Mouse (Mus musculus) heart, postnatal 10 days (tissue): ENCODE results near the gene Eml4. TPM values are rescaled to one million over a fixed set of nuclear protein-coding genes. Genes with fewer than 3 reads are reported as not detected.

Experiments
- DNase-seq, 2 experiments: peaks; one replicate each; pipeline ENCODE4 v3.0.0; 2021
- intact Hi-C: fragments of 180-260 bp; cut with DNase I; formaldehyde crosslinking; loops from one replicate; pipeline ENCODE4 v1.15.1; 2025
- total RNA-seq, 2 experiments: library from RNA; stranded (reverse); gene quantifications; 2 replicates each; pipeline ENCODE4 v1.2.3; 2021

Gene Eml4
- total RNA-seq, result 10 to 100 TPM; 10.5 to 12.9 TPM

DNA sequence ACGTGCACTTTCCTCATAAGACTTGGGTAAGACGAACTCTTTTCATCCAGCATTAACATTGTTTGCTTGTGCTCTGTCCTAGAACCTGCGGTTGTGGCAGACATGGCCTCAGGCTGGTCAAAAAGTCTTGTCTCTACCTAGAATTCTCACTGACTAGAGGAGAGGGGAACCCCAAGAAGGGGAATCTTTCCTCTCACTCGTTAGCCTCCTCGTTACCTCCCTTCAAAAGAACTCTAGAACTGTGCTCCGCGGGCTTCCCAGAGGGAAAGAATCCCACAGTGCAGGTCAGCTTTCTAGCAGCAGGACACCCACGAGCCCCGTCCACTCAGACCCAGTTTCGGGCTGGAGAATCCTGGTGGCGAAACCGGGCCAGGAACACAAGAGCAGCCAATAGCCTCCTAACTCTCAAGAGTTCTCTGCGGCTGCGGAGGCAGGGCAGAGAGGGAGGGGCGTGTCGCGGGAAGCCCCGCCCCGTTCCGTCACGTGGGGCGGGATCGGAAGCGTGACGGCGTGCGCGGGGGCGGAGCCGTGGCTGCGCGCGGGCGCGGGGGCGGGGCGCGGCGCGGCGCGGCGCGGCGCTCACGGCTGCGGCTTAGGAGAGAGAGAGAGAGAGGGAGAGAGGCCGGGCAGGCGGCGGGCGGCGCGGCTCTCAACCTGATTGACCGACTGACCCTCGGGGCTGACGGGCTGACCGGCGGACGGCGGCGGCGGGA lies at the start of gene Eml4:
Eml4 (plus strand) TSS at position 553 of the 713 bp plus-strand sequence.
- intact Hi-C loops, result loop anchor here (2.0 to 10.0 kb wide), 3 partner anchors 74 to 504 kb away; no protein-coding TSS in a partner anchor
- DNase-seq, result peak; percentile 97

DNA sequence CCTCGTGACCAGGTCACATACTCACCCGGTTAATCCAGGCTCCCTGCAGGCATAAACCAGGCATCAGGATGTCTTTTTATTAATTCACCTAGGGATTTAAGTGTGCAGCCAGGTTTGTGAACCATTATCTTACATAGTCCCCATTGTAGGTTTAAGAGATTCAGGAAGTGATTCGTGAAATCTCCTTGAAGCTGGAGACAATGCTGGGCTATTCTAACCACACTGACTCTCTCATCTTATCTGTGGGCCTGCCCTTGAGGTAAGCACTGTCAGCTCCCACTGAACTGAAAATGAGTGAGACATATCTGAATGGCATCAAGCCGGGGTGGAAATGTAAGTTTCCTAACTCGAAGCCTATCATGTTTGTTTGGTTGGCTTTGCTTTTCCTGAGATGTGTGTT lies 49.3 kb upstream of the Eml4 start:
- DNase-seq, result no peak
- intact Hi-C loops, result no loop called here

DNA sequence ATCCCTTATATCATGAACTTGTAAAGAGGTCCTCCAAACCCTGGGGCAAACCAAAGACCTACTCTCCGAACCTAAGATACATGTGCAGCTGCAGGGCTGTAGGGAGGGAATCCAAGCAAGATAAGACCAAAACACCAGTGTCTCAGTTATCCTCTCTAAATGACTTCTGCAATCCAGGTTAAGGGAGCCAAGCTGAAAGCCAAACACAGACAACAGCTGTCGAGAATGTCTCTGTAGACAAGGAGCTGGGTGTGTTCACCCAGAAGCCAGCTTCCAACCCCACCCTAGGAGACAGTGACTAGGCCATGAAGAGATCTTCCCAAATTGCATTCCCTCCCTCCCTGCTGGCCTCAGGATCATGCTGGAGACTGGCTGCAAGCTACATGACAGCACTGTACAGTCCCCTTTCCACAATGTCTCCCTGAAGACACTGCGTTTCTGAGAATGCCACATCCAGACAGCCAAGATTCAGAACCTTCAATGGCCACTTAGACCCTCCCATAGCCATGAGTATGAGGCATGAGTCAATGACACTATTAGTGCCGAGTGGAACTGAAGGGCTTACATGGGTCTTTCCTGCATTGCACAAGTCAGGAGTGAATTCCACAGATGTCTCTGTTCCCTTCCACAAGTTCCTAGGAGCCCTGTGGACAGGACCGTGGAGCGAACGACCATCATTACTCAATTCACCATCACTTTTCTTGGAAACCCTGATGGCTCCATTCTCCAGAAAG lies 46.5 kb upstream of the Eml4 start:
- intact Hi-C loops, result no loop called here
- no peak for DNase-seq

DNA sequence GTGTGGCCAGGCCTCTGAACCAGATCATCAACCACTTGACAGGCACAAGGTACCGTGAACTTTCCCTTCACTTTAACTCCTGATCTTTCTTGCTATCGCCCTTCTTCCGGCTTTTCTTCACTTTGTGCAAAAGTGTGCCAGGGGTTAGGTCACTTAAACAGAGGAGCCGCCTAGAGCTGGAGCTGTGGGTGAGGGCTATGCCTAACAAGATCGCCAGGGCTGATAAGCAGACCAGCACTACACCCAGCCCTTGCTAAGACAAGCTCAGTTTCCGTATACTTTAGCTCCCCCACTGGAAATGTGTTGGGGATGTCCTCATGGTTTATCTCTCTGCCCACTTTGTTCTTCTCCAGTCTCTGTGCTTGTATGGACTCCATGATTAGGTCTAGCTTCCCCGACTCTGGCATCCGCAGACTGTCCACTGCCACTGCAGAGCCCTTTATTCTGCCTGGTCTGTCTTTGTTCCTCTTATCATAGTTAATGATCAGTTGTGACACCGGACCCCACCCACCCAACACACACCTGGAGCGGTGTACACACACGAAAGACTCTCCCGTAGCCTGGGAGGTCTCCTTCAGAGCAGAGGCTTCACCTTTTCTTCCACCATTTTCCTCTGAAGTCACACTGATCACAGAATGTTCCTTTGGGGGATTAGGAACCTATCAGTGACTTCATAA lies 43.6 kb upstream of the Eml4 start:
- intact Hi-C loops, result no loop called here
- DNase-seq, result no peak

DNA sequence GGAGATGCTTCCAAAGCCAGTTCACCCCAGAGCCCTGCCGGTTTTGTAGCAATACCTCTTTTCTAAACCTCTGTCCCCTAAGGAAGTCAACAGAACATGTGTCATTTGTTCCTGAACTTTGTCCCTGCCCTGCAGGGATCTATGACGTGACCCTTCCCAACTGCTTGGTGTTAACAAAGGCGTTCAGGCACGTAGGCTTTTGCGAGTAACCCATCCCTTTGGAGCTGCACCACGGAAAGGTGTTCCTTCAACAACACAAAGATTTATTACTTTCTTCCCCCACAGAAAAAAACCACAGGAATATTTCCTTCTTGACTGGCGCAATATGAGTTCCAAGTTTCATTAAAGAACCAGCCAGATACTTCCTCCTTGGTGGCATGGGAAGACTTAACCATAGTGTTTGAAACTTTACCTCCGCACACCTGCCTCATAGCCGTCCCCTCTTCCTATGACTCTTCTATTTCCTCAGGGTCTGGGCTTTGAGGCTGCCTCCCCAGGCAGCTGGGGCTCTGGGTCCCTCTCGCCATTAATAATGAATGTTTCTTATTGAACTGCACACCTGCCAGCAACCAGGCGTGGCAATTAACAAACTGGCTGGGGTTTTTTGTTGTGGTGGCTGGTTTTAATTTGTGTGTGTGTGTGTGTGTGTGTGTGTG lies 43.0 kb upstream of the Eml4 start:
- DNase-seq, result no peak
- intact Hi-C loops, result no loop called here

DNA sequence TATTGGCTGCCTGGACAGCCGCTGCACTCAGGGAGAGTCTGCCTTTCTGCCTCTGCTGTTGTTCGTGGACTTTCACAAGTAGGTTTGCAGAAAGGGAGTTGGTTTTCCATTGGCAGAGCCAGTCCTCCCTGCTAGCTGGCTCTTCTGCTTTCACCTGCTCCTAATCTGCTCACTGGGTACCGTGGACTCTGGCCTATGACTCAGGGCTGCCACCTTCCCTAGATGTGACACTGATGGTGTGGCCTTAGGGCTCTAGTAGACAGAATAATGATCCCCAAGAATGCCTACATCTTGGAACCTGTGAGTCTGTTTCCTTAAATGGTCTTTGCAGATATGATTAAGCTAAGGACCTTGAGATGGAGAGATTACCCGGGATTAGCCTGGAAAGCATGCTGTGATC lies 42.3 kb upstream of the Eml4 start:
- intact Hi-C loops, result no loop called here
- no peak for DNase-seq

DNA sequence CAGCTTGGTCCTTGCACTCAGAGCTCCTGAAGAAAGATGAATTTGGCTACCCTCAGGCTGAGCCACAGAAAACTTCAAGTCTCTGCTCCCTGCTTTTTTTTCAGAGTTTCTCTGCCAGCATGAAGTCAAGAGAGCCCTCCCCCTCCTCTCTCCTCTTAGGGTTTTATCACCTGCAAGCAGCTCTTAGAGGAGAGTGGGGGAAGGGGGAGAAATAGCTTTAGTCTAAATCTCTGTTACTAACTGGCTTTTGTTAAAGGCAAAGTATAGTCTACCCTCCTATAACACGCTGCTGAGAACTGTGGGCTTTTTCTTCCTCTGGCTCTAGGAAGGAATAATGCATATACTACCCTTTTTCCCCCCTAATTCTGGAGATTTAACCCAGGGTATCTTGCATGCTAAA lies 41.5 kb upstream of the Eml4 start:
- intact Hi-C loops, result no loop called here
- no peak for DNase-seq

DNA sequence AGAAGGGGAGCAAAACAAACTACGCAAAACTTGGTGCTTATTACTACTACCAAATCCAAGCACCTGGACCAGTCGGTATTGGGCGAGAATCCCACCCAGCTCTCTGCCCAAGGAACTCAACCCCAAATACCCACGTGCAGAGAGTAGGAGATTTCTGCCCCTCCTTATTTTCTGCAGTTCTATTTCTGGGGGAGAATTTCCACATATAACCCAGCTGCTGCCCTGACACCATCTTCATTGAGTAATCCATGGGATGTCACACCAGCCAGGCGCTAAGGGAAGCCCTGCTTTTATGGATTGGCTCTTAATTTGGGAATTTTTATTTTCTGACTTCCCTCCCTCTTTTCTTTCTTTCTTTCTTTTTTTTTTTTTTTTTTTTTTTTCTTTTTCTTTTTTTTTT lies 38.9 kb upstream of the Eml4 start:
- no peak for DNase-seq
- intact Hi-C loops, result no loop called here

DNA sequence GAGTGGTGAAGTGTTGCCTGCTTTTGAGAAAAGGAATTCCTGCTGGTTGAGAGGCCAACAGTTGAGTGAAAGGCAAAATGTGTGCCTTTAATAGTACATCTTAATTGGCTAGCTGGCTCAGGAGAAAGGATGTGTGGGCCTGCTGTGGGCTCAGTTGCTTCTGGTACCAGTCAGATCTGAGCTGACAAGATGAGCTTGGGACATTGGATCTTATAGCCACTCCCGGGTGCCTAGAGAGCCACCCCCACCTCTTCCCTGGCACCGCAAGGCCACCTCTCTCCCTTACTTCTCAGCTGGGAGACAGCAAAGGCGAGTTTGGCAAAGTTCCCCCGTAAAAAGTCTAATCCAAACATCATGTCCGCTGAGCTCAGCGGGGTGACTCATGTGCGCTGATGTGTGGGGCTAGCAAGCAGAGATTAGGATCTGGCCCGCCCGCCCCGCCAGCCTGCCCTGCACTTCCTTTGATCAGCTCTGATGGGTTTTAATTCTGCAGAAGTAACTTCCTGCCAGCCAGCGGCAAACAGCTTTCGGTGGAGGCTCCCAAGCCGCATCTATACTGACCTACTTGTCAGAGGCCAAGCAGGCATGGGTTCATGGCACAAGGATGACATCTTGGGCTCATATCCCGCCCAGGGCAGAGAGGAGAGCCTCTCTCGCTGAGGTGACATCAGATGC lies 38.4 kb upstream of the Eml4 start:
- peak; percentile 62 to 63 for DNase-seq
- intact Hi-C loops, result no loop called here

DNA sequence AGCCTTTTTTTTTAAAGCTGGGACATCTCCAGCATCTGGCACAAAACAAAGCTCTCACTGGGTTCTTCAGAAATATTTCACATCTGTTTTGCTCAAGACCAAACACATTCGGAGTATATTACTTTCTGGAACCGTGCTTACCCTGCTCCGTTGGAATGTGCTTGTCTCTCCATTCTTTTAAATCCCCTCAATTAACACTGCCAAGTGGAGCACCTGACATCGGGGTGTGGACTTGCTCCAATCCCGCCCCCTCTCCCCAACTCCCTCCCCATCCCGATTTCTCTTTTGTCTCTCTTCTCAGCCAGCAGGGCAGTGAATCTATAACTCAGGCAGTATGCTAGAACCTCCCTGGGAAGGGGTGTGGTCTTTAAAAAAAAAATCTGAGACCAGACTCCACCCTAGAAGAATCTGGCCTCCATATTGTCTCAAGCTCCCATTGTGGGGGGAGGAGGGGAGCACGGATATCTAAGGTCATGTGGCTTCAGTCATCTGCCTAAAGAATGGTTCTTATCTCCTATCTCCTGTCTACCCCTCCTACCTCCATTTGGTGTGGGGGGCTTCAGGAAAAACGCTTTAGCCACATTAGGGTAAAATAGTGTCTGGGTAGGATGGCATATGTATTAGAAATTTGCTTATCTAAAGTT lies 37.6 kb upstream of the Eml4 start:
- intact Hi-C loops, result no loop called here
- no peak for DNase-seq

DNA sequence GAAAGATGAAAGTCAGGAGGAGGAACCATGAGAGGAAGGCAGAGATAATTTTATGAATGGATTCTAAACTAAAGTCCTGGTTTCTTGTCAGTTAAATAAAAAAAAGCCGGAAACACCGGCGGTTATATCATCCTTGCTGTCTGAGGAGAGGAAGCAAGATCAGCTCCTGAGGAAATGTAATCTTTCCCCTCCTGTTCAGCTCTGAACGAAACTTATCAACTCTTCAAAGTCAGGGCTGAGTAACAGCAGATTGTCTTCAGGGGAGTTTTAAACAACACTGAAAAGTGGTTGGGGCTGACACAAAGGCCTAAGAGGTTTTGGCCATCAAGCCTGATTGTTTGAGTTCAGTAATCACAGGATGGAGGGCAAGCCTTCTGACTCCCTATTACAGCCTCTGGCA lies 35.3 kb upstream of the Eml4 start:
- intact Hi-C loops, result no loop called here
- DNase-seq, result no peak

DNA sequence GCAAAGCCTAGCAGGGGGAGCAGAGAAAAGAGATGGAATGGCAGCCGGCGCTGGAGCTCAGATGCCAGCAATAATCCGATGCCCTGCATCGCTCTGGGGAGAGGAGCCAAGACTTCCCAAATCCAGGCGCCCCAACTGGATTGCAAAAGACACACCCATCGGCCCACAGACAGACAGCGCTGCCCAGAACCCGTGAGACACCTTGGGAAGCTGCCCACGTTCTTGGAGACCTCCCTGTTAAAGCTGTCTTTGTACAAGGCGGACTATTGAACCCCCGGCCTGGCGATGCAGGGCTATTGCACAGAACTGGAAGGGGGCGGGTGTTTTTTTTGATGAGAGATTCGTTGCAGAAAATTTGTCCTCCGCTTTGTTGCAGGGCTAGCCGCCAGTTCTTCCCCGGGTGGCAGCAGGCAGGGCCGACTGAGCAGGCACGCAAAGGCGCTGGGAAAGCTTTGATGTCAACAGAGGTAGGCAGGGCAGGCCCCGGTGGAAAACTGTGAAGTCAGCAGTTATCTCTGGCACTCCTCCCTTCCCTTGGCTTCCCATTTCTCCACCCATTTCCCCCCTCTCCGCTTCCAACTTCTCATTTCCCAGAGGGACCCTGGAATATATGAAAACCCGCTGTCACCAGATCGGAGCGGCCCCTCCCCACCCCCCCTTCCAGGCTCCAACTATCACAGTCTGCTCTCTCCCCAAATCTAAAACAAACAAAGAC lies 28.0 kb upstream of the Eml4 start:
- intact Hi-C loops, result loop anchor here (2.0 kb wide), 1 partner anchor 46 kb away; no protein-coding TSS in a partner anchor
- peak; percentile 75 for DNase-seq

DNA sequence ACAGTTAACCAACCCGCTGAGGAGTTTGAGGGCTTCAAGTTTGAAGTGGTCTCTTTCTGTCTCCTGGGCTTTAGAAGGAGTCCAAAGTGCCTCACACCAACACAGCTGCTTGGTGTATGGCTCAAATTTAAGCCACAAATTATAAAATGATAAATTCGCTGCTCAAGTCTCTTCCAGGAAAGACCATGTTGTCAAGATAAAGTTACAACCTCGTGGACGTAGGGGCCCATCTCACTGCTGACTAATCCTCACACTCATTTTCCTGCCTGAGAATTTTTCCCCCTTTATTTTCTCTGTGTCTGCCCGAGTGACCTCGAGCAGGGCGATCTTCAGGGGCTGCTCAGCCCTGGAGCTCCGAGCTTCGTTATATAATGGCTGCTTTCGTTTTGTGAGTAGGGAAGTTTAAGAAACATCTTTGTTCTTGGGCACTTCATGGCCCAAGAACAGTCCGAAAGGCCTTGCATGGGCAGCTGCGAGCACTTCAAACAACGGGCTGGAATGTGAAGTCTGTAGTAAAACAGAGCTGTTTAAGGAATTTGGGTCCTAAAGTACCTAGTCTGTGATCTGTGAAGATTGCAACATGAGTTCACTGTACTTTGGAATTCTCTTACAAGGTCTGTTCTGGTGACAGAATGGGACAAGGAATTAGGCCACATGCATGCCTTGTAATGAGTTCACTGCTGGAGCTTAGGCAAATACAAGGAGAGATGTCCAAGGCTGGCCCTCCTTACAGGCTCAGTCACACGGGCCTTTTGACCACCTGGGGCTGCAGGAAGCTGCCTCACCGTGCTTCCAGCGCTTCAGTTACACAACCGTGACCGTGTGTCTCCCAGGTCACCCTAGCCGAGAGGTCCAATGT lies 27.1 kb upstream of the Eml4 start:
- DNase-seq, result peak in 1 of 2 experiments; percentile 41
- intact Hi-C loops, result loop anchor here (2.0 kb wide), 1 partner anchor 47 kb away; no protein-coding TSS in a partner anchor

DNA sequence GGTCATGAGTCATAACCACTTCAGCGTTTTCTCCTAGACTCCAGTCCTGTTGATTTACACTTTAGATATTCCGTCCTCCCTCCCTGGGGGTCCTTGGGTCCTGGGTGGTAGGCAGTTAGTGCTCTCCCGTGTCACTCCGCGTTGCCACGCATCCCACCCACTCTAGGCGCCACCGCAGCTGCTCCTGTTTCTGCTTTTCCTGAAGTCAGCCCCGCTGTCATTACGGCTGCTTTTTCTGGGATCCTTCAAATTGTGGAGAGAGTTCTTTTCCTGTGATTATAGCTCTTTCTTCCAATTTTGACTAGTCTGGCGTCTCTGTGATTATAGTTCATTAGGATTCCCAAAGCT lies 26.5 kb upstream of the Eml4 start:
- intact Hi-C loops, result no loop called here
- no peak for DNase-seq

DNA sequence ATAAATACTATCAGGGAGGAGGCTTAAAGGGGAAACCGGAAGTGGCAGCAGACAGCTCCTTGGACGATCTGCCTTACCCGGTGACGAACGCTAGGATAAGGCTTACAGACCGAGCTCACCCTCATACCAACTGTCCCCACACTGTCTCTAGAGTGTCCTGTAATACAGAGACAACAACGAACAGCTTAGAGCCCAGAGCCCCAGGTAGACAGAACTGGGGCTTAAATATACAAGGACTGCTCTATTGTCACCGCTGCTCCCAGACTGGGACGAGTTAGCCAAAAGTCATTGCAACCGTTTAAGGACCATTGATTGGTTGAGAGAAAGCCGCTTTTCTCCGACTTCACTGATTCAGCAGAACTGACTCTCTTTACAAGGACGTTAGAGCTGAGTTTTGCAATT lies 15.5 kb upstream of the Eml4 start:
- intact Hi-C loops, result no loop called here
- DNase-seq, result no peak

DNA sequence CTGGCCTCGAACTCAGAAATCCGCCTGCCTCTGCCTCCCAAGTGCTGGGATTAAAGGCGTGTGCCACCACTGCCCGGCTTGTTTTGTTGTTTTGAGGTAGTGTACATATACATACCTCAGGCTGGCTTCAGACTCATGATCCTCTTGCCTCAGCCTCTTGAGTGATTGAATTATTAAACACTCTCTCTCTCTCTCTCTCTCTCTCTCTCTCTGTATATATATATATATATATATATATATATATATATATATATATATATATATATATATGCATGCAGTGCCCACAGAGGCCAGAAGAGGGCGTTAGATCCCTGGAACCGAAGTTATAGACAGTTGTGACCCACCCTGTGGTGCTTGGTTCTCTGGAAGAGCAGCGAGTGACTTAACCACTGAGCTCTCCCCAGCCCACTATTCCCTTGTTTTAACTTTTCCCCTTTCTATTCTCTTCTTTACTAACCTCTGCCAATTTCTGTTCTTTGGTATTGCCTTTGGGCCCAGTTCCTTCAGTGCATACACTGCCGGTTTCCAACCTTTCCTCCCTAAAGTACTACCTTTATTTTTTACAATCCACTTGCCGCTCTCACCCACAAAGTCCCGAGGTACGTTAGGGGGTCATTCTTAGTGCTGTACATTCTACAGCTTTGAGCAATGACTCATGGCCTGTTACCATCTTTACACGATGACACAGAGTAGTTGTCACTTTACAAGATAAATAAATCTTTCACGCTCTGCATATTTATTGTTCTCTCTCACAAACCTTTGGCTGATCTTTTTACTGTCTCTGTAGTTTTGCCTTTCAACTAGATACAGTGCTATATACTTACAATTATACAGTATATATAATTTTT lies 13.5 kb upstream of the Eml4 start:
- DNase-seq, result no peak
- intact Hi-C loops, result no loop called here

DNA sequence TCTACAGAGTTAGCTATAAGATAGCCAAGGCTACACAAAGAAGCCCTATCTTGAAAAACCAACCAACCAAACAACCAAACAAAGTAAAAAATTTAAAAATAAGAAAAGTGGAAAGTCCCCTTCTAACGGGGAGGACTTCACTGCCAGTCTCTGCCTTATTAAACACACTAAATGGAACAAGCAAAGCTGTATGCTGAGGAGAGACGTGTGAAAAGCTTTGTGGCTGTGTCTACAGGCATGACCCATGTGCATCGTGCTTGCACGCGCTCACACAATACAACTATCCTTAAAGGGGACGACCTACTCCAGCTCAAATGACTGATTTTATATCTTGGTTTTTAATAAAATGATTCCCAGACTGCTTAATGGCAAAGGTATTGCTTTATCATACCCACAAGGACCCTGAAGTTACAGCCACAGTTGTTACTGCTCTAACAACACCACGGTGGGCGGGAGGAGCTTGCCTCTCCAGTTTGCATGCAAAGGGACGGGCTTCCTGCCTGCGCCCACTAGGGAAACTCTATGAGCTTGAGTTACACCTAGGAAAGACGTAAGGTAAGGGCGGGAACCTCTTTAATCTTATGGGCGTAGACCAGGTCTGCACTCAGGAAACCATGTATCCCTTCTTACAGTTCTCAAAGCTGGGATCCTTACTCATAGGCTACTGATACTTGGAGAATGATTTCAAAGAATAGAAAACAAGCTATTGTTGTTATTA lies 11.2 kb upstream of the Eml4 start:
- DNase-seq, result no peak
- intact Hi-C loops, result no loop called here
